In genomic region chr4:63972536-63972935, GRCm38 (mm10) we compare ENCODE assay signal across 23 mouse cellular contexts.
DNase-seq lines count a peak whose midpoint lies in the region; ATAC-seq and TF ChIP-seq lines count a peak whose summit lies in the region.
"Had no signal": no experiment of that assay in that cellular context is flagged by ENCODE, and none has a peak within 500 bp of the region (broad histone marks: within the 10 kb centered on the region; RNA-seq: fewer than 3 reads in every experiment).

No protein-coding gene starts in this region.

- H3K4me3 ChIP-seq in cerebellum, adult 2 months (replicated peaks; ENCODE audit: insufficient read depth, low read depth, low read length): no peak overlapping the region
- no peak overlapping the region for H3K4me3 ChIP-seq in kidney, embryonic 16.5 days (ENCODE audit: low read length)
- H3K4me3 ChIP-seq: forebrain, embryonic 10.5 days; forebrain, embryonic 13.5 days; heart, embryonic 10.5 days; heart, embryonic 13.5 days had no signal

- TF ChIP-seq CTCF in cerebellum, adult 2 months (IDR thresholded peaks at IDR 0.05; ENCODE audit: borderline replicate concordance, insufficient read depth, low read depth, low read length): no peak

- H3K9me3 ChIP-seq in kidney, embryonic 16.5 days (ENCODE audit: low read length): no peaks in the 10 kb centered on the region
- H3K9me3 ChIP-seq: forebrain, embryonic 10.5 days; forebrain, embryonic 13.5 days; heart, embryonic 10.5 days; heart, embryonic 13.5 days had no signal

- H3K4me1 ChIP-seq in cerebellum, adult 2 months (ENCODE audit: control insufficient read depth, insufficient read depth, low read length): peaks cover 14% of the 10 kb centered on the region
- no peaks in the 10 kb centered on the region for H3K4me1 ChIP-seq in kidney, embryonic 16.5 days (ENCODE audit: insufficient read depth, low read length)
- H3K4me1 ChIP-seq: forebrain, embryonic 10.5 days; forebrain, embryonic 13.5 days; heart, embryonic 10.5 days; heart, embryonic 13.5 days had no signal

- no peak overlapping the region for H3K27ac ChIP-seq in cerebellum, adult 2 months (ENCODE audit: insufficient read depth, low read length)
- H3K27ac ChIP-seq in kidney, embryonic 16.5 days (ENCODE audit: low read length): no peak overlapping the region
- H3K27ac ChIP-seq: forebrain, embryonic 10.5 days; forebrain, embryonic 13.5 days; heart, embryonic 10.5 days; heart, embryonic 13.5 days; hindbrain, embryonic 14.5 days; hindbrain, postnatal 0 days had no signal

- no peak overlapping the region for H3K9ac ChIP-seq in kidney, embryonic 16.5 days (replicated peaks; ENCODE audit: low read length)
- H3K9ac ChIP-seq: forebrain, embryonic 13.5 days; heart, embryonic 13.5 days; hindbrain, embryonic 14.5 days had no signal

- peak; percentile 28; the same call in 1 of the 2 replicates for ATAC-seq in cerebellum, adult (ENCODE audit: insufficient number of reproducible peaks, low FRiP score, low TSS enrichment)
- no peak for ATAC-seq in kidney, embryonic 16.5 days (ENCODE audit: low FRiP score, low TSS enrichment)
- ATAC-seq: forebrain, embryonic 13.5 days; forebrain, embryonic 16.5 days; inflammation-experienced regulatory T-cells, adult 6 months; intestine, embryonic 16.5 days had no signal

- no peaks in the 10 kb centered on the region for H3K27me3 ChIP-seq in cerebellum, adult 2 months (ENCODE audit: control insufficient read depth, insufficient read depth, low read length)
- no peaks in the 10 kb centered on the region for H3K27me3 ChIP-seq in kidney, embryonic 16.5 days (ENCODE audit: insufficient read depth, low read length)
- H3K27me3 ChIP-seq: forebrain, embryonic 13.5 days; heart, embryonic 13.5 days had no signal

- H3K36me3 ChIP-seq in kidney, embryonic 16.5 days (ENCODE audit: insufficient read depth, low read length): no peaks in the 10 kb centered on the region; the same call in 1 of the 2 replicates
- H3K36me3 ChIP-seq: forebrain, embryonic 10.5 days; heart, embryonic 10.5 days; heart, embryonic 13.5 days had no signal

- no peak overlapping the region for H3K4me2 ChIP-seq in kidney, embryonic 16.5 days (replicated peaks; ENCODE audit: low read depth, low read length)
- H3K4me2 ChIP-seq: forebrain, embryonic 13.5 days; heart, embryonic 13.5 days; hindbrain, embryonic 14.5 days had no signal

- no peak for DNase-seq in cerebellum, postnatal 4 days (ENCODE audit: low spot score in 2 of 2)
- DNase-seq in cerebellum, adult 2 months: peak; percentile 27 to 31
- DNase-seq in cerebellum, adult 9-11 months: peak; percentile 43
- DNase-seq in heart, adult 11 months: no peak
- DNase-seq in heart, adult 8-10 months (ENCODE audit: low spot score): no peak
- DNase-seq: adrenal gland, postnatal 10 days; adrenal gland, postnatal 36 days; gastrocnemius, postnatal 10 days; gastrocnemius, postnatal 36 days; heart, postnatal 14 days; heart, postnatal 4 days; kidney, adult 18-20 months had no signal

- no peak for TF ChIP-seq POLR2A in cerebellum, adult 2 months (IDR thresholded peaks at IDR 0.05; ENCODE audit: borderline replicate concordance, insufficient read depth, low read length)

- WGBS in cerebellum, adult 2 months: 84% methylated on average over 2 of the region's 2 CpGs
- 93% methylated on average over 2 of the region's 2 CpGs for WGBS in kidney, embryonic 16.5 days

Comparison
In these comparisons a context has a peak if more than half of its experiments do, and no peak if none do; other contexts are left out.
1. DNase-seq: peak in cerebellum, adult 2 months (2 of 2) and cerebellum, adult 9-11 months (single experiment); none in cerebellum, postnatal 4 days (0 of 2), heart, adult 11 months (single experiment) and heart, adult 8-10 months (single experiment).